Mouse (Mus musculus) embryo, embryonic 10 days (tissue): ENCODE results near the gene Micall2.
"Not testable (repeated sequence)": the region's sequence is repeated elsewhere in the genome, so short reads cannot be mapped to it uniquely, and the experiment has no call there.

ENCODE experiments used
- DNase-seq: peaks from one replicate; pipeline ENCODE4 v3.0.0-alpha.2; 2015; ENCODE audit warnings: low spot score

Gene Micall2

GRCm38 (mm10) chr5:139735677-139736503 lies at the start of gene Micall2:
Micall2 (minus strand) TSS chr5:139736336.
- peak; percentile 98 for DNase-seq

- no peak for DNase-seq
These were observed 45.3 kb upstream of the Micall2 start for GRCm38 (mm10) chr5:139781406-139781805.

GRCm38 (mm10) chr5:139776966-139777365 lies 40.8 kb upstream of the Micall2 start:
- no peak for DNase-seq

GRCm38 (mm10) chr5:139775216-139775926 lies 39.2 kb upstream of the Micall2 start, which contains the start of gene Ints1:
Ints1 (minus strand) TSS chr5:139775674.
- DNase-seq: peak; percentile 97

GRCm38 (mm10) chr5:139768216-139768615 lies 32.1 kb upstream of the Micall2 start:
- no peak for DNase-seq

DNA sequence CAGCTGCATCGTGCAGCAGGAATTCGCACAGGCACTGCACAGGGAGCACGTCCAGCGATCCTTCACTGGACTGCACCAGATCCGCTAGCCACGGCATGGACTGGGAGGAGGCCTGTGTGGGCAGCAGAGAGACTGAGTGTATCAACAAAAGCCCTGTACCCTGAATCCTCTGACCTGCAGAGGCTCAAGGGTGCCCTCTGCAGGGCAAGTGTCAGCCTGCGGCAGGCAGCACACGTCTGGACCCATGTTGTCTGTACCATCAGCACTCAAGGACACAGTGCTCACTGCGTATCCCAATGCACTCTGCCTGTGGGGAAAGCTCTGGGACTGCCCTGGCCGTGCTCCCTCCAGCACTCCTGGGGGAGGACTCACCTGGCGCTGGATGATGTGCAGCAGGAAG lies 28.2 kb upstream of the Micall2 start:
- DNase-seq: peak; percentile 53

- no peak for DNase-seq
These were observed 22.0 kb upstream of the Micall2 start for GRCm38 (mm10) chr5:139758096-139758495.

- DNase-seq: no peak
These were observed 20.4 kb upstream of the Micall2 start for GRCm38 (mm10) chr5:139756586-139756985.

DNA sequence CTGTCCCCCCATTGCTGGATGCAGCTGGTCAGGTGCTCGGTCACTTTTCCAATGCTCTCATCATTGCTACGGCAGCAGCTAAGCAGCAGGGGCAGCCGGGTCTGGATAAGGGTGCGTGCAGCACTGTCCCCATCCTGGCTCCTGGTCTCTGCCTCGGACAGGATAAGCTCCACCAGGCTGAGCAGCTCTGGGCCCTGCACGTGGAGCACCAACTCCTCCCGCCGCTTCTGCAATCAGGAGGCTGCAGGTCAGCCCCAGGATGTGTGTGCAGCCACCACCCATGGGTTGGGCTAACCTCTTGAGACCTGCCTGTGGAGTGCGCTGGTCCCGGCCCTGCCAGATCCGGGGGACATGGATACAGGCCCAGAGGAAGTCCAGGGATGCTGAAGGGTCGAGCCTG lies 20.0 kb upstream of the Micall2 start:
- no peak for DNase-seq

DNA sequence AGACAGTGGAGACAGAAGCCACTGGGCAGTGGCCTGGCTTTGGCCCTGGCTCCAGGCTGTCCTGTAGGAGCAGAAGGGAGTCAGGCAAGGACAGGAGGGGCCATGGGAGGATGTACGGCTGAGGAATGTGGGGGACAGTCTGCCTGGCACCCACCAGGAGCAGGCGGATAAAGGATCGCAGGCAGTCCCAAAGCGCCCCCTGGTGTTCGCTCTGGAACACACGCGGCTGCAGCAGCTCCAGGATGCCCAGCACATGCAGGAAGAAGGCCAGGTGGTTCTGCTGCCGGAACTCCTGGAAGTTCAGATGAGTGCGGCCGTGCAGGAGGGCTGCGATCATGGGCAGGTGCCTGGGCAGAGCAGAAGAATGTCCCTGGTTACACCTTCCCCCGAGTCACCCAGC lies 18.6 kb upstream of the Micall2 start:
- peak; percentile 57 for DNase-seq

GRCm38 (mm10) chr5:139750535-139750934 lies 14.4 kb upstream of the Micall2 start:
- peak; percentile 68 for DNase-seq

DNA sequence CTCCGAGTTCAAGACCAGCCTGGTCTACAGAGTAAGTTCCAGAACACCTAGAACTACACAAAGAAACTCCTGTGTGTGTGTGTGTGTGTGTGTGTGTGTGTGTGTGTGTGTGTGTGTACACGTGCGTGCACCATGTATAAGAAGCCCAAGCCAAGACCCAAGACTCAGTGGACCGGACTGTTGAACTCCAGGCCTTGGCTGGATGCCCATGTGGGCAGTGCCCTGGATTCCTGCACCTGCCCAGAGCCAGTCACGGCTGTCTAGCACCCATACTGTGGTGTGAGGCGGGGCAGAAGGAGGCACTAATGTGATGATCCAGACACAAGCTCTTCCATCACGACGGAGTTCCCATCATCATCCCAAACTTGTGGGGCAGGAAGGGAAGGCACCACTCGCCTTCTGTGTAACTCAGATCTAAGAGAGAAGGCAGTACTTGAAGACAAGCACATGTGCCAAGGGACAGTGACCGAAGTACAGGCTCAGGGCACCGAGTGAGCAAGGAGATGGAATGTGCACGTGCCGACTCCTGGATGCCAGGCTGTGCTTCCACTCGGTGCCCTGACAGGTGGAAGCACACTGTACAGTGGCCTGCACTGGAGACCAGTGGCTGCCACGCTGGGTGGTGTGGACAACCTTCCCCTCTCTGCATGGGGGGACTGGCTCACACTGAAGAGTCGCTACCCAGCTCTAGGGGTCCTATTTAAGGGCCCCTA lies 13.4 kb upstream of the Micall2 start:
- DNase-seq: no peak

DNA sequence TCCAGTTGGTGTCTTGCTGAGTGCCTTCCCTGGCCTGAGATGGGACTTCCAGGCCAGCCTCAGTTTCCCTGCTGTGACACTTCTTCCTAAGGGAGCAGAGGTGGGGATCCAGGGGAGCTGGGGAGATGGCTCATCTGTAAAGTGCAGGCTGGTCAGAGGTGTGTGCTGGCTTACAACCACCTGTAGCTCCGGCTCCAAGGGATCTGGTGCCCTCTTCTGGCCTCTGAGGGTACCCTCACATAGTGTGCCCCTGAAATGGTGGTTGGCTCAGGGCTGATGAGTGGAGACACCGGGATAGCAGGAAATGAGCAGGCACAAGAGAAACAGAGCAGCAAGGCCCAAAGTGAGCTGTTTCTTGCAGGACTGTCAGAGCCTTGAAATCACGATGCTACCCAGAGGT lies 9.6 kb upstream of the Micall2 start:
- DNase-seq: peak; percentile 83

GRCm38 (mm10) chr5:139742640-139743039 lies 6.5 kb upstream of the Micall2 start:
- not testable (repeated sequence) for DNase-seq

- no peak for DNase-seq
These were observed 2.6 kb upstream of the Micall2 start for GRCm38 (mm10) chr5:139738592-139739315.

DNA sequence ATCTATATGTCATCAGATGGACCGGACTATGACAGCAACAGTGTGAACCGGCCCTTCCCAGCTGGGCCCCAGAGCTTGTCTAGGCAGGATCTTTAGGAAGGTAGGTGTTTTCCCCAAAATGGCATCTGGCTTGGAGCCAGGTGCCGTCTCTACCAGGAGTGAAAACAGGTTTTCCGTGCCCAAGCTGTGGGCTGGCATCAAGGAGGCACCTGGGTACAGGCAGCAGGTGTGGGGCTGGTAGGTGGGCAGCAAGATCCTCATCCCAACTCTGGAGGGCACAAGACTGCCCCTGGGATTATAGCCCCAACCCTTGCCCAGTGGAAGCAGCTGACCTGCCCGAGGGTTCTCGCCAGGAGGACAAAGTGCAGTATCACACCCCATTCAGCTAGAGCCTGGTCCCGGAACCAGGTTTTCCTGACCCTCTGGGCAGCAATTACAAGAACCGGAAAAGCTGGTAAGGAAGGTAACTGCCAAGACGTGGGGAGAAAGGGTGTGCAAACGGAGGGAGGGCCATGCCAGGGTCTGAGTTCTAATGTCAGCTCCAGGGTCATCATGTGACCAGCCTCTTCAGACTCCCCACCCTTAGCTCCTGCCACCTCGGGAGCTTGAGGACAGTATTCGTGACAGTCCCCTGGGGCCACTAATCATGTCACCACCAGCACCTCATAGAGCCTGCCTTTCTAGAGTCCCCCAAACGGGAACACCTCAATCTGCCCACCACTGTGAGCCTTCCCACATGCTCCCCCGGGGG lies 1.9 kb upstream of the Micall2 start:
- no peak for DNase-seq

GRCm38 (mm10) chr5:139736504-139736940 lies 386 bp upstream of the Micall2 start:
- DNase-seq: no peak

GRCm38 (mm10) chr5:139734746-139735145 lies 1.4 kb downstream of the Micall2 start:
- no peak for DNase-seq

DNA sequence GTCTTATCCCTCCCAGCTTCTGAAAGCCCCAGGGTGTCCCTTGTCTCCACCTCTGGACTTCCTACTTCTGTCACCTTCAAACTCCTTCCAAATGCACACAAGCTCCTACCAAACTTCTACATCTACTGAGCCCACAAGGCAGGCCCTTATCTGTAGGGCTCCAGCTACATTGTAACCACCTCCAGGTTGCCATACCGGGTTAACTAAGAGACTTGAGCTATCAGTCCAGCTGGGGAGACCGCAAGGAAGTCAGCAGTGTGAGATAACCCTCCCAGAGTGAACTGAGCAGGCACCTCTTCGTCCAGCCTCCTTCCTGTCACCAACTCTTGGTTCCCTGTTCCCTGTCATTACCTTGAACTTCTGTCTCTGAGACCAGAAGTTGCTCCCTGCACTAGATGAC lies 2.1 kb downstream of the Micall2 start:
- no peak for DNase-seq

DNA sequence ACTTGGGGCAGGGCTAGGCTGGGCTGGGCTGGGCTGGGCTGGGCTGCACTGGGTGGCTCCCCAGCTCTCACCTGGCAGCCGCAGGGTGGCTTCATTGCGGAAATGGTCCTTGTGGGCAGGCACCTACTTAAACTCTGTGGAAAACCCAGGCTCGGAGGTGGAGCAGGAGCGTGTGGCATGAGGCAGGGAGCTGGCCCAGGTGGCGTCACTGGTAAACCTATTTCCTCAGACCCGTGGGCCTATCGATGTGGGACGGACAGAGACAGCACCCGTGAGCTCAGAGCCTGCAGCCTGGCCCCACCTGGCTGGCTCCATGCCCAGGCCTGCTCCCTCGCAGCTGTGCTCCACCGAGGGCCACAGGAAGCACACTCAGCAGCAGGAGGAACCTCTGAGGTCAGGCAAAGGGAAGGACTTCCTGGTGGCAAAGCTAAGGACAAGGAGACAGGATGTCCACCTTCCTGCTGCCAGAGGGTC lies 3.5 kb downstream of the Micall2 start:
- no peak for DNase-seq
